Mouse (Mus musculus) urinary bladder, postnatal 36 days (tissue): ENCODE results near the gene Crxos.

ENCODE experiments used
- DNase-seq, 2 experiments: peaks; one replicate each; pipeline ENCODE4 v3.0.0; 2022; ENCODE audit warnings: low spot score in 2 of 2, mixed read lengths in 1 of 2

Crxos gene

DNA sequence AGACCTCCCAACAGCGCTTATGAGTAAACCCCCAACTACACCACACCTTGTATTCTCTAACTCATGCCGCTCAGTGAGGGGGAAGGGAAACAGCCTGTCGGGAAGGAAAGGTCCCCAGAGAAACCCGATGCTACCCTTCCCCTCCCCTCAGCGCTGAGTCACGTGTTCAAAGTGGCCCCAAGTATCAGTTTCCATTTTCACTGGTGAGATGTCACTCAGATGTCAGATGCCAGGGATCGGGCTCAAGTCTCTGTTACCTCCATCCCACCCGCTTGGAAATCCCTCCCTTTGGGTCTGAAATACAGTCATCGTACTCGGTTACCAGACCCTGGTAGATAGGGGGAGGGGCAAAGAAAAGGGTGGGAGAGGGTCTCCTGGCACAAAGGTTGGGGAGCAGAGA, 39.4 kb downstream of the Crxos start:
- peak in 1 of 2 experiments; percentile 31 for DNase-seq

DNA sequence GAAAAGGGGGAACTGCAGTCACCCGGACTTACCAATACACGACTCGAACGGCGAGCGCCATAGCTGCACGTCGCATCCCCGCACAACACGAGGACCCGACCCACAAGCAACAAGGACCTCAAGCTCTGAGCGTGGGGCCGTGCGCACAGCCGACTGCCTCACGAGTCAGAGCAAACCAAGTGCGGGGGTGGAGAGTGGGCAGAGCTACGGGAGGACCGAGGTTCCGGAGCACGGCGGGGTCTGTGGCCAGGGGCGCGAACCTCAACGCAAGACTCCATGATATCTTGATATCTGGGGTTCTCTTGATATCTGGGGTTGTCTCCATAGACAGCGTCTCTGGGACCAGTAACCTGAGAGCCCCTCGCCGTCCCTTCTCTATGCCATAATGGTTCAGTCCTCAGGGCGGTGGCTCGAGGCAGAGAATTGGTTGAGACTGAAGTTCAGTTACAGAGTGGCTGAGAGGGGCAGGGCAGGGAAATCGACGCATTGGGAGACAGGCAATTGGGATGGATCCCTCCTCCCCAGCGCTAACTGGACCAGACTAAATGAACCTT, 39.9 kb downstream of the Crxos start, which contains the start of gene Selenow:
Selenow (minus strand) TSS at position 183 of the 554 bp plus-strand sequence.
- DNase-seq: peak; percentile 87 to 88

DNA sequence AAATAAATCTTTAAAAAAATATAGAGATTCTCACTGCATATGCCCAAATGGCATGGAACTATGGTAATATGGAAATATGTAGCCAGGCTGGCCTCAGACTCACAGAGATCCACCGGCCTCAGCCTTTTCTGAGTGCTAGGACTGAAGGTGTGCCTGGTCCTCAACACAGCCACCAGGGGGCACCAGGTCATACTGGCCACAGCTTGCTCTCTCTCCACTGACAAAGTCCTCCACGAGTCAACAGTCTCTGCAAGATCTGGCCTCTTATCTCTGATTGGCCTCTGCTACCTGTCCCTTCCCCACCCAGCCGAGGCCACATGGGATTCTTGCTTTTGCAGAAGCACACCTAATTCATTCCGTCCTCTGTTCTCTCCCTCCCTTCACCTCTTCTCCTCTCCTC, 47.5 kb downstream of the Crxos start:
- peak; percentile 60 to 68 for DNase-seq

DNA sequence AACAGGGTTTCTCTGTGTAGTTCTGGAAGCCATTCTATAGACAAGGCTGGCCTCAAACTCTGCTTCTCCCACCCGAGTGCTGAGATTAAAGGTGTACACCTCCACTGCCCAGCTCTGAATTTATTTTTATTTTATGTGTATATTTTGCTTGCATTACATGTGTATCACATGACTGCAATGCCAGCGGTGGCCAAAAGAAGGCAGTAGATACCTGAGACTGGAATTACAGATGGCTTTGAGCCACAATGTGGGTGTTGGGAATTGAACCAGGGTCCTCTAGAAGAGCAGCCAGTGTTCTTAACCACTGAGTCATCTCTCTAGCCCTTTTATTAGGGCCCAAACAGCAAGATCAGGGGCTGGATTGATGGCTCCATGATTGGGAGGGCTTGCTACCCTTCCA, 48.1 kb downstream of the Crxos start:
- DNase-seq: no peak

DNA sequence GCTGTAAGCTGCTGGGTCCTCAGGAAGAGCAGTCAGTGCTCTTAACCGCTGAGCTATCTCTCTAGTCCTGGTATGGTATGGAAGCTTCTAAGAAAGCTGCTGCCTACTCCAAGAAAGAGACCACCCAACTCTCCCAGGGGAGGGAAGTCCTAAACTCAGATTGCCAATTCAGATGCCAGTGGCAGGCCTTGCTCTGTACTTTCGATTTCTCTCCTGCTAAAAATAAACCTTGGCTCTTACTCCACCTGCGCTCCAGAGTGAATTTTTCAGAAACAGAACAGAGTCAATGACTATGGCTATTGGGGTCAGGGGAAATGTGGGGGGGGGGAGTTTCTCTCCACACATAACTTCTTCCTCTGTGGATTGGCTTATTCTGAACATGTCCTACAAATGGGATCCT, 49.2 kb downstream of the Crxos start:
- no peak for DNase-seq

DNA sequence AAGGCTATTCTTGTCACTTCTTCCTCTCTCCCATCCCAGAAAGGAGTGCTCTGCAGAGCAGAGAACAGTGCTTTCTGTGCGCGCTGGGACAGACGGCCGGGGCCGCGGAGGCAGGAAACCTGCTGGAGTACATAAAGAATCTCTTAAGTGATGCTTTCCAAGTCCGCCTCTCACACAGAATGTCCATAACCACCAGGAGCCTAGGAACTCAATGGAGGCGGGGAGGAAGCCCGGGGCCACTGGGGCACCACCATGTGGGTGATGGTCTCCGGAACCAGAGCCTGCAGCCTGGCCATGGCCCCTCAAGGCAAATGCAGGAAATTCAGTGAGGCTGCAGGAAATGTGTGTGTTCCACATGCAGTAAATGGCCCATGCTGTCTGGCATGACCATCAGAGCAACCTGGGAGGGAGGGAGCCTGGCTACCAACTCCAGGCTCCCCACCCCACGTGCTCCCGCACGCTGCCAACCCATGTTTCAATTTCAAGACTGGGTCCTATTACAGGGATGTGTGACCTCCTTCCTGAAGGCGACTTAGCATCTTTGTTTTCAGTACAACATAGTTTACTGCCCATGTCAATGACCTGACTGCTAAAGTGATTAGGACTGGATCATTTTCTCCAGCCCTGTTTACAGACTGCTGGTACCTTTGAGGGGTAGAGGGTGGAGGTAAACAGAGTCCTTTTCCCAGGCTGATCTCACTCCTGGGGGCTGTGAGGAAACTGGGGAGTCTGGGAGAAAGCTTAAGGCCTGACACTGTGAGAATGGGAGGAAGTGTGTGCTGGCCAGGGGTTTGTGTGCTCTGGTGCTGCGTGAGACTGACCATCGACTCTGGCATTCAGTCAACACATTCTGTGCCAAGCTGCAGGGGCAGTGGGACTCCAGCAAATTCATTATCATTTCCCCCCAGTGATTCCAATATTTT, 51.3 kb downstream of the Crxos start:
- DNase-seq: no peak

DNA sequence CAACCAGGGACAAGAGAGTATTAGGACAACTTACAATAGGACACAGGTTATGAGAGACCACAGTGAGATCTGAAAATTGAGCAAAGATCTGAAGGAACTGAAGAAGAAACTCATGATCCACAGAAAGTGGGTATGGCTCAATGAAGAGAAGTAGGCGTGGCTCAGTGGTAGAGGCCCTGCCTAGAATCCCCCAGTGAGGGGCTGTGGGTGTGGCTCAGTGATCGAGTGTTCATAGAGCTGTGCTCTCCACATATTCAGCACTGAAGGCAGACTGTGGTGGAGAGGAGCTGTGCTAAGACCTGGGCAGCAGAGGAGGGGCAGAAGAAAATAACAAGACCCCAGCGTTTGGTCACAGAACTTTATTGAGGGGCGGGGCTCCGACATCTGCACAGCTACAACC, 55.1 kb downstream of the Crxos start:
- DNase-seq: no peak

DNA sequence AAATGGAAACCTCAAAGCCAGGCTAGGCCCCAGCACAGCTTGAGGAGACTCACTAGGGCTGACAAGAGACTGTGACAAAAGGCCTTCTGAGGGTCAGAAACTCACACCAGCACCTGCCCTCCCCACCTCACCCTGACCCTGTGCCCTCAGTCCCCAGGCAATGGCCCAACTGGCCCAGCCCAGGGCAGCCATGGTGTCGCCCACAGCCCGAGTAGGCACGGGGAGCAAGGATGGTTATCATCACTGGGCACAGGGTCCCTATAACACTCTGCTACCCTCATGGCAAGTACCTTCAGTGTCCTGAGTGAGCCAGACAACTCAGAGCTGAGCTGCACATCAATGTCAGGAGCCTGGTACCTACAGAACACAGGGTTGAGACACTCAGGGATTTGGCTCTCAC, 56.2 kb downstream of the Crxos start:
- no peak for DNase-seq

DNA sequence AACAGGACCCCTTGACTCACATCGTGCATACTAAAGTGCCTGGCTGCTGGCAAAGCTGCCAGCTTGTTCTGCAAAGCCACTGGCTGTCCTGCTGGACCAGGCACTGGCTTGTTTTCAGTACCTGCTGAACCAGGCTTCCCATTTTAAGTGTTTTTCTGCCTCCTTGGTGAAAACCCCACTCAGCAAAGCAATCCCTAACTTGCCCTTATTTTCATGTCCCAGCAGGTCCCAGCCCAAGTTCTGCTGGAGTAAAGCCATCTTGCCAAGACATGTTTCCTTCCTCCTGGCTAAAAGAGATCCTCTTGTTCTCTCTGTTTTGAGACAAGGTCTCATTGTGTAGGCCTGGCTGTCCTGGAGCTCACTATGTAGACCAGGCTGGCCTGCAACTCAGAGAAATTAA, 61.9 kb downstream of the Crxos start:
- no peak for DNase-seq

DNA sequence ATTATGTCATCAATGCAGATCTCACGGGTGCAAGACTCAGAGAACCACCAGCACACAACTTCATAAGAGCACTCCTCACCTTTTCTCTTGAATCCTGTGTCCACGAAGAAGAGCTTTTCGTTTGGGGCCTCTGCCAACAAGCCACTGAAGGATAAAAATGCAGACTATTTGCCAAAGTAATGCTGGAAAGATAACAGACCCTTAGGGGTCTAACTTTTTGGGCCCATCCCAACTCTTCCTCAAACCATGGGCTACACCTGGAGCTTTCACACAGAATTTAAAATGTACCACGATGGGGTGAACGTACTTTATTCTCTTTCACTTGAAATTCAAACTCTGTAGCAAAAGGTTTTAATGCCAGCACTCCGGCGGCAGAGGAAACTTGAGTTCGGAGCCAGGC, 62.8 kb downstream of the Crxos start:
- DNase-seq: no peak

DNA sequence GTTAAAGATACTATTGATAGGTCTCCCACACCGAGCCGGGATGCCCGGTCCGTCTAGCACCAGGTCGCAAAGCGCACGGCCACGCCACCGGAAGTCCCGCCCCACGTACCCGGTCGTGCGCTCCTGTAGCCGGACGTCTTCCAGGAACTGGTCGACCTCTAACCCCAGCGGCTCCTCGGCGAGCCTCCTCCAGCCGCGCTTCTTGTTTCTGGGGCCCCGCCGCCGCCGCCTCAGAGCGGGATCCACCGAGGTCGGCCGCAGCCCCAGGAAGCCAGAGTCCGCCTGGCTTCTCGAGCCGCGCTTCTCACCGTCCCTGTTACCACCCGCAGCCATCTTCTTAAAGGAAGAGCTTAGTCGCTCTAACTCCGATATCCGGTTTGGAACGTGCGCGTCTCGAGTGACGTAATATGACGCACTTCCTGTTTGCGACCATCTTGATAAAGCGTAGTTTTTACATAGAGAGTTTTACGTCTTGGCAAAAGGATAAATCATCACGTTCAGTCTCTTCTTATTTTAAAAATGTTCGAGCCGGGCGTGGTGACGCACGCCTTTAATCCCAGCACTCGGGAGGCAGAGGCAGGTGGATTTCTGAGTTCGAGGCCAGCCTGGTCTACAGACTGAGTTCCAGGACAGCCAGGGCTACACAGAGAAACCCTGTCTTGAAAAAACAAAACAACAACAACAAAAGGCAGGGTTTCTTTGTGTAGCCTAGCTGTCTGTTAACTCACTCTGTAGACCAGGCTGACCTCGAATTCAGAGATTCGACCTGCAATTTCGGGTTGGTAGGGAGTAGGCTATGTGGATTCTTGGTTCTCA, 63.5 kb downstream of the Crxos start, which contains the start of gene Nop53:
Nop53 (minus strand) TSS at position 354 of the 816 bp plus-strand sequence.
- DNase-seq: peak; percentile 89 to 90

DNA sequence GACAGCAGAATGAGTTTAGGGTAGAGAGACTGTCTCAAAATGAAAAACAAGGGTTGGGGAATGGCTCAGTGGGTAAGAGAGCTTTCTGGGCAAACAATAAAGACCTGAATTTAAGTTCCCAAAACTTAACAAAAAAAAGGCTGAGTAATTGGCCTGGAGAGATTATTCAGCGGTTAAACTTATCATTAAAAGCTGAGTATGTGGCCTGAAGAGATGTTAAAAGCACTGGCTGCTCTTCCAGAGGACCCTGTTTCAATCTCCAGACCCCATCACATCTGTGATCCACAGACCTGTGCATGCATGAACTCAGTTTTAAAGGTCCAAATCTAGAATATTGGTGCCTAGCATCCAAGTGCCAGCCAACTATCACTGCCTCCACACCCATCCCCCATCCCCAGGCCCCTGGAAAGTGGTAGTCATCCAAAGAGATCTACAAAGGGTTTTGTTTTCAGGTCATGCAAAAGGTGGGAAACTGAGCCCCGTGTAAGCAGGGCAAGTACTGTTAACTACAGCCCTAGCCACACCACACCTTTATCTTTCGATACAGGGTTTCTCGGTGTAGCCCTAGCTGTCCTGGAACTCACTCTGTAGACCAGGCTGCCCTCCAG, 65.3 kb downstream of the Crxos start:
- no peak for DNase-seq

DNA sequence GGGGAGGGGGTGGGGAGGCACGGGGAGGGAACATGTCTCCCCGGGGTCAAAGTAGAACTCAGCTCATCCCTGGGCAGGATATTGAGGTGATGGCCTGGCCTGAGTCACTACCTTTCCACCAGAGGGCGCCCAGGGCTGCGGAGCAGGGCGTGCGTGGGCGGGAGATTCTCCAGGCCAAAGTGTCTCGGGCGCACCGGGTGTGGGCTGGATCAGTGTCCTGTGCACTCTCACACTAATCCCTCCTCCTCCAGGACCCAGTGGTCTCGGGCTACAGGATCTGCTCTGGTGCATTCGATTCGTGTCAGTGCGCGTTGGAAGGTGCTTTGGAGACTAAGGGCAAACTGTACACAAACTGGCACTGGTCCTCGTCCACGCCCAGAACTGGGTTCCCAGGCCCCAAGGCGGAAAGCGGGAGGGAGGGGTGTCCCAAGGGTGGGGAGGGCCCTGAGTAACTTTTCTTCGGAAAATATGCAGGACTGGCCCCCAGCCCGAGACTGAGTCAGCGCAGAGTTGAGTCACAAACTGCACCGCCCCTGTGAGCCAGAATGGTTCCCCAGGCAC, 66.0 kb downstream of the Crxos start:
- DNase-seq: peak; percentile 87 to 94

DNA sequence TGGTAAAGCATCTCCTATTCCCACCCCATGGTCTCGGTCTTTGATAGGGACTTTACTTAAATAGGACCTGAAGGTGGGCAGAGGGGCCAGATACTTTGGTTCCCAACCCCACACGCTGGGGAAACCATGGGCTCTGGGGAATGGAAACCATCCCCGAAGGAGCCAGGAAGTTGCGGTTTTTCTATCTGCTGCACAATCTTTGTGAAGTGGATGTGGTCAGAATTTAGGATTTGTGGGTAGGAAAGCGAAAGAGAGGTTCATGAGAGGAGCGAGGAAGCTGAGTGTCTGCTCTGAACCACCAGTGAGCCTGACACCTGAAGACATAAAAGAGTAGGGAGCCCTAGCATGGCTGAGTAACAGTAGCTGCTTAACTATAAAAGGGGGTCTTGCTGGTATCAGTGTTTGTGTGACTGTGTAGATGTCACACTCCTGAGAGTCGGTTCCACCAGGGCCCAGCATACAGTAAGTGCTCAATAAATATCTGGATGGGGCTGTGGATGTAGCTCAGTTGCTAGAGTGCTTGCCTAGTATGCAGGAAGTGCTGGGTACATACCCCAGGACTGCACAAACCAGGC, 66.9 kb downstream of the Crxos start:
- no peak for DNase-seq

DNA sequence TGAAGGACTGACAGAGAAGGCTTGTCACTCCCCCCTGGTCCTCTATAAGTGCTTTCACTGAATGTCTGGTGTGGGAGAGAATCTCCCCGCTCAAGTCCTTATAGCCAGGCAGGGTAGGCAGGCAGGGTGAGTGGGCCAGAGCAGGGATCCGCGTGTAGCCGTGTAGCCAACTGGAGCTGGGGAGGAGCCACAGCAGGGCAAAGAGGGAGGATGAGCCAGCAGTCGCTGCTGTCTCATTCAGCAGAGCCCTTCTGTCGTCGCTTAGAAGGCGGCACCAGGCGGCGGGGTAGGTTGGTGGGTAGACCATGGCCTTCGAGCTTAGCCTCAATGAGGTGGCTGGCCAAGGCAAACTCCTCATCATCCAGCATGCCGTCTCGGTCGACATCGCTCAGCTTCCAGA, 67.6 kb downstream of the Crxos start:
- DNase-seq: no peak

DNA sequence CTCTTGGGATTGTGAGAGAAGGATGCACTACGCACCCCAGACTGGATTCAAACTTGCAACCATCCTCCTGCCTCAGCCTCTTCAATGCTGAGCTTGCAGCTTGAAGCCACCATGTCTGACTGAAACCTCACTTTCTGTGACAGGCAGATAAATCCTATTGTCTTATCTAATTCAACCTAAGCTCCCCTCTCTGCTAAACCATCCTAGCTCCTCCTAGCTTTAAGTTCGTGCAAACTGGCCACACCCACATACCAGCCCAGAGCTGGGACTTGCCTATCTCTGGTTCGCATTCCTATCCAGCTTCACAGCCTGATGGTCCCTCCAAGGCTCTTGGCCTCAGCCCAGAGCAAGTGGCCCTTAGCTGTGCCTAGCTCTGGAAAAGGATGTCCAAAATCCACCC, 70.0 kb downstream of the Crxos start:
- DNase-seq: no peak
